Mouse (Mus musculus): ENCODE measurements at regions not wholly inside any gene's neighbourhood (a gene's known extent, or its start where the extent isn't known, plus 50 kb on each side); places are given as distances from the start of the nearest gene placed in this dataset.

DNA sequence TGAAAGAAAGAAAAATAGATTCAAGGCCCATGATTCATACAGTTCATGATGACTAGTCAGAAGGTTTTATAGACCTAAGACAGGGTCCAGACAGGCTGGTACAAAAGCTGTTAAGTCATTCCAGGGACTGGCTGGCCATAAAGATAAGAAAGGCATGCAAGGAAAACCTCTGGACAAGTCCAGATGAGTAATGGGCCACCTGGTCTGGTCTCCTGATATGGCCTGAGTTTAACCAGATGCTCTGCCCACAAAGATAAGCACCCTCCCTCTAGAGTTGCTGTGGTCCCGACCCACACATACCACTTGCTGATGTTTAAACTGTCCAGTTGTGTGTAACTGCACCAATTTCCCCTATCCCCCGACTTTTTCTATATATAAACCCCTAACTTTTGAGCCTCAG, 934.7 kb upstream of the Ndn start:
- no peak for DNase-seq (ENCODE audit: low spot score in 2 of 2)

DNA sequence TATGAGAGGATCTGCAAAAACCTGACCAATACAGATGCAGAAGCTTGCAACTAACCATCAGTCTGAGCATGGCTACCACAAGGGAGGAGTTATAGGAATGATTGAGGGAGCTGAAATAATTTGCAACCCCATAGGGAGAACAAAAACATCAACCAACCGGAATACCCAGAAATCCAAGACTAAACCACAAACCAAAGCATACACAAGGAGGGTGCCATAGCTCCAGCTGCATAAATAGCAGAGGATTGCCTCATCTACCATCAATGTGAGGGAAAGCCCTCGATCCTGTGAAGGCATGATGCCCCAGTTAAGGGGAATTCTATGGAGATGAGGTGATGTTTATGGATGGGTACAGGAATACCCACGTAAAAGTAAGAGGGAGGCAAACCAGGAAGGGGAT, 929.8 kb upstream of the Ndn start:
- DNase-seq (ENCODE audit: low spot score in 2 of 2) = no peak

DNA sequence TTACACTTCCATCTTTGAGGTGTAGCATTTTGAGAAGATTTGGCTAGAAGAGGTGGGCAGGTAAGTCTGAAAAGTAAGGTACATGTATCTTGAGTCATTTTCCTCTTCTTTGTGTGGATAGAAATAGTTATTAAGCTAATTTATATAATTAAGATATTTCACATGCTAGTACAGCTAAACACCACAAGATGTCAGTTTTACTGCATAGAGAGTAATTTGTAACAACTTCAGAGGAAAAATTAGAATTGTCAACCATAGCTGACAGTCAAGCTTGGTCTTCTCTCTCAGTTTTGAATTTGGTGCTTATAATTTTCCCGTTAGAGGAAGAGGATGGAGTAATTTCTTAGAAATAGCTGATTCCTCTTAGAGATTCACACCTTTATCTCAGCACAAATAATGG, 890.6 kb upstream of the Ndn start:
- DNase-seq (ENCODE audit: low spot score in 2 of 2) = no peak

DNA sequence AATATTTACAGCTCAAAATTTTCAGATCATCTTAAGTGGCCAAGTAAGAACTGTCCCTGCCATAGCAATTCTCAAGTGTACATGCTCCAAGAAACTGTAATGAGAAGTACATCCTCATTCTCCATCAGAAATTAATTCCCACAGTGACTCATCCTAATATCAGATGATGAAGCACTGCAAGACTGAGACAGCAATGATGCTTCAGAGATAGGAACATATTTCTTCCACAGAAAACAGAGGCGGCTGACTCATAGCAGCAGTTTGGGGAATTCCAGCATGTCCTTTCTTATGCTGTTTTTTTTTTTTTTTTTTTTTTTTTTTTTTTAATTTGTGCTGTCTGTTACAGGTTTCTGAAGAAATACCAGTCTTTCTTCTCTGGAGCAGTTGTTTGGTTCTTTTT, 865.3 kb upstream of the Ndn start:
- no peak for DNase-seq (ENCODE audit: low spot score in 2 of 2)

DNA sequence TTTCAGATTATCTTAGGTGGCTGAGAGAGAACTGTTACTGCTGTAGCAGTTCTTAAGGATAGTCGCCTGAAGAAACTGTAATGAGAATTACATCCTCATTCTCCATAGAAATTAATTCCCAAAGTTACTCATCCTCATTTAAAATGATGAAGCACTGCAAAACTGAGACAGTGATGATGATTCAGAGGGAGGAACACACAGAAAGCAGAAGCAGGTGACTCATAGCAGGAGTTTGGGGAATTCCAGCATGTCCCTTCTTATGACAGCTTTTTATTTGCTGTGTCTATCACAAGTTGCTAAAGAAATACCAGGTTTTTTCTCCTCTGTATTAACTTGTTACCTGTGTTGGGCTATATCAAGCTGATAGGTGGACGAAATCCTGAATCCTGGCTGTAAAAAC, 831.6 kb upstream of the Ndn start:
- DNase-seq (ENCODE audit: low spot score in 2 of 2) = peak; percentile 7 to 9

DNA sequence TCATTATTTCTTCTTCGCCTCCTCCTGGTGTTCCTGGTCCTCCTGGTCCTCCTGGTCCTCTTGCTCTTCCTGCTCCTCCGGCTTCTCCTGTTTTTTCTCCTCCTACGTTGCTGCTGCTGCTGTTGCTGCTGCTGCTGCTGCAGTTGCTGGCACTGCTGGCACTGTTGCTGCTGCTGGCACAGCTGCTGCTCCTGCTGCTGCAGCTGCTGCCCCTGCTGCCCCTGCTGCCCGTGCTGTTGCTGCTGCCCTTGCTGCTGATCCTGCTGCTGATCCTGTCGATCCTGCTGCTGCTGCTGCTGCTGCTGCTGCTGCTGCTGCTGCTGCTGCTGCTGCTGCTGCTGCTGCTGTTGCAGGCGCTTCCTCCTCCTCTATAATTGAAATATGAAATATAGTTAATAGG, 811.2 kb upstream of the Ndn start:
- DNase-seq (ENCODE audit: low spot score in 2 of 2) = no peak
